Mouse (Mus musculus) left cerebral cortex, adult 18-20 months (tissue): Measurements from ENCODE around the gene Atxn1. TPM values are rescaled to one million over a fixed set of nuclear protein-coding genes. Genes with fewer than 3 reads are reported as not detected.

ENCODE experiments used
- DNase-seq, 2 experiments: peaks; one replicate each; pipeline ENCODE4 v3.0.0; 2021 to 2022; ENCODE audit warnings: low spot score in 2 of 2, mixed read lengths in 1 of 2
- total RNA-seq, 2 experiments: library from RNA; stranded (reverse); gene quantifications; 2 replicates each; pipeline ENCODE4 v1.2.3; 2021

Atxn1 gene
- total RNA-seq, 2 experiments from 2014 or later, result 167 to 176 TPM

DNA sequence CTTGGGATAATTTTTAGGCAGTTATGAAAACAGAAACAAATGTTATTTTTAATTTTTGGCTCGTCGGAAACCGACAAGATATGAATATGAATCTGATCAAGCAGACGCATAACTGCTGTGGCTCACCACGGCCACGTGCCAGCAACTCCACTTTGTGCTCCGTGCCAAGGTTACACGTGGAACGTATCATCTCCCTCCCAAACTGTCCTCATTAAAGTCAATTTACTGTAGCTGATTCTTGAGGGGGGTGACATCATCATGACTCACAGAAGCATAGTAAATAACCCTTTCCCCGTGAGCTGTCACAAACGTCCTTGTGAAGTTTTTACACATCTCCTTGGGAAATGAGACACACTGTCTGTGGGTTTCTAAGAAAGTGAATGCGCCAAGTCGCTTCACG lies 97.5 kb downstream of the Atxn1 start:
- DNase-seq, result peak in 1 of 2 experiments; percentile 28

DNA sequence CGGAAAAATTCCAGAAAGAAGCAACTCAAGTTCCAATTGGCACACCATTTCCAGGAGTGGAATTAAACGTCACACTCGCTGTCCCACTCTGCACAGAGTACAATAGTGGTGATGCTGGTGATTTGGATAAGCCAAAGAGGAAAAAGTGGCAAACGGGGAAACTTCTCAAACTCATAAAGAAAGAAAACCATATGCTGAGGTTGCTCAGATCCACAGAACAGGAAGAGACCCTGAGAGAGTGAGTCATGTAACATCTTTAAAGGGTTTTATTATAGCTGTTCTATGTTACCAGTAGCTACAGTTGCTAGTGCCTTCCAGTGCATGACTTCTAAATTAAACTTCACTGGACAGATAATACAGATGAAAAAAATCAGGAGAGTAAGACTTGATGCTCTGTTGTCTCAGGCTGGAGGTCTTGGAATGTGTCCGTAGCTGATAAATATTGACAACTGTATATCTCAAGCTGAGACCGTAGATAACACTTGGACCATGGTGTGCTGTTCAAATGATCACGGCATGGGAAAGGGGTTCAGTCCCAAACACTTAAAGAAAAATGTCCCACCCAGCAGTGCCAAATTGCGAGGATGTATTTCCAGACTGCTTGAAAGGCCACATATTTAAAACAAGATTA lies 98.1 kb downstream of the Atxn1 start:
- no peak for DNase-seq

DNA sequence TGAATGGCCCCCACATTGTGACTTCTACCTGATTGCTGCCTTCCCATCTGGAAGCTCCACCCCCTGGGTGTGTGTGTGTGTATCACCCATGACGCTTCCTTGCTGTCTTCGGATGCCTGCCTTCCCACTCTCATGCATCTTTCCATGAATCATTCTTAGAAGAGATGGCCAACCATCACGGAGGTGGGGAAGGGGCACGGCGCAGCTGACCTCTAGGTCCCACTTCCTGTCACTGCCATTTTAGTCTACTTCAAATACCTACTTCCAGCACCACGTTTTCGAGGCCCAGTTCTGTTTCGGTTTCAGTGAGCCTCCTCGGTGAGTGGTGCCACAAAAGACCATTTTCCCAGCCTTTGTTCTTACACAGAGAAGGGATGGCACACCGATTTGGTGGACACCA lies 99.2 kb downstream of the Atxn1 start:
- no peak for DNase-seq

DNA sequence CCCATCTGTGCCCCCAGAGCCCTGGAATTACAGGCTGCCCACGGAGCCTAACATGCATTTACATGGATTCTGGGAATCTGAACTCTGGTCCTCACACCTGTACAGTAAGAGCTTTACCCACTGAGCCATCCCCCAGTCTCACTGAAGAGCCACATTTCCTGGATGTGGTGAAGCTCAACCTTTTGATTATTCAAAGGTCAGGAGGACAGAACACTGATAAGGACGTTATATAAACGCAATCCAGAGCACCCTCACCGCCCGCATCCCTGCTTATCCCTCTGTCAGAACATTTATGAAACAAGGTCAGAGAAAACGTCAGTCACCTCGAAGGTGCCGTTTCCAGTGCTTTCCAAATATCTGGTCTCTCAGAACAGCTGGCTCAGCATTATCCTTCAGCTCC lies 101.0 kb downstream of the Atxn1 start:
- DNase-seq, result no peak

DNA sequence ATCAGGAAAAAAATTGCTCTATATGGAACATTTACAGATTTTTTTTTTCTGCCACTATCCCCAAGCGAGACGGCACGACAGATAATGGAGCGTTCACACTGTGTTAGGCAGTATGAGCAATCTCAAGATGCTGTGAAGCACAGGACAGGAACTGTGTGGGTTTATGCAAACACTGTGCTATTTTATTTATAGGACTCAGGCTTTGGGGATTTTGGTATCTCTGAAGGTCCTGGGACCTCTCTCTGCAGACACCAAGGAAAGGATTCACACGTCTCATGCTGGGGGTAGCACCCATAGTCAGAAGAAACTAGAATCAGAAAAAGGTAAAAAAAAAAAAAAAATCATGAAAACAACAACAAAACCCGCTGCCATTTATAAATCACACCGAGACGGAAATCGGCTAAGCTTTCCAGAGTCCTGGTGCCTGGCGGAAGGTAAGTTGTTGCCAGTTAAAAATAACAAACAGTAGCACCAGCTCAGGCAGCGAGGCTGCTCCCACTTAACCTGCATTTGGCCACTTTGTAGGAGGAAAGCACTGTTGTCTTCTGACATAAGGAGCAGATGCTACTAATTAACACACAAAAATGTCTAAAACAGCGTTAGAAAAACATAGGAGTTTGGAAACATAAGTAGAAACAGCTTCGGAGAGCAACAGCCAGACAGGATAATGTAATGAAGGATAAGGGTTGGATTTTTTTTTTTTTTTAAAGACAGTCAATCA lies 102.8 kb downstream of the Atxn1 start:
- DNase-seq, result no peak

DNA sequence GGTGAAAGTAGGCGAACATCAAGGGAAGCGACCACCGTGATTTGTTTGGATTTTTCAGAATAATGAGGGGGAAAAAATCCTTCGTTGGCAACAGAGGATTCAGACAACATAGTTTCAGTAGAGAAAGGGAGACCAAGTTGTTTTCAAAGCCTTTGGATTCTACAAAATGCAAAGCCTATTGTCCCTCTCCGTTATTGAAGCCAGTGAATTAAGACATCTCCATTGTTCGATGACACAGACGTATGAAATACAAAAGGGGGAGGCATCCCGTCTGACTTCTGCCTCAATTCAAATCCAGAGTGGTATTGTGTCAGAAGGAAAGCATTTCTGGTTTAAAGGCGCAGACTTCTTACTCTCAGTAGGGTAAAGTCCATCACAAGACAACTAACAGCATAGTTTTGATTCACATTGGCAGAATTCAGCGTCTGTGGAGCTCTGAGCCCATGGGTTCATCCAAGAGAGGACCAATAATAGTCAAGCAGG lies 103.7 kb downstream of the Atxn1 start:
- no peak for DNase-seq

DNA sequence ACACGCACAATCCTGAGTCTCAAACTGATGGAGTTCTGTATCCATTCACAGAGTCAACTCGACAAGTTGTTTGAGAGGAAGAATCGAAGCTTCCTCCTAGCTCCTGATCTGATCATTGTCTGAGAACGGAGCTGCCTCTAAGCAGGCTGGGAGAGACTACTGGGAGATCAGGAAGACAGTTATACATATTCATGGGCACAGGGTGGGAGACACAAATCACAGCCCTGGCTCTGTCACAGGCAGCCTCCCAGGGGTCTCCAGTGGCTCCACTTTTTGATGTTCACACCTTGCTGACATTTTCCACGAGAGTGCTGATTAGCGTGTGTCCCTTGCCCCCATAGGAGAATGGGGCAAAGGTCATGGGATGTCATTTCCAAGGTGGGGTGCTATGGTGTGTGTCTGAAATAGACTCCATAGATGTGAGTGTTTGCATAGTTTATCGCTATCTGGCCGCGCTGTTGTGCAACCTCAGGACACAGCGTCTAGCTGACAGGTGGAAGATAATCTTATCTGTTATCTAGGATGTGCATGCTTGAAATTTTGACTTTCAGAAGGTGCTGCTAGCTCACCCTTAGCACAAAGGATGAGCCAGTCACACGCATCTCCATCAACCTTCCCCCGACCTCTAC lies 105.6 kb downstream of the Atxn1 start:
- DNase-seq, result no peak

DNA sequence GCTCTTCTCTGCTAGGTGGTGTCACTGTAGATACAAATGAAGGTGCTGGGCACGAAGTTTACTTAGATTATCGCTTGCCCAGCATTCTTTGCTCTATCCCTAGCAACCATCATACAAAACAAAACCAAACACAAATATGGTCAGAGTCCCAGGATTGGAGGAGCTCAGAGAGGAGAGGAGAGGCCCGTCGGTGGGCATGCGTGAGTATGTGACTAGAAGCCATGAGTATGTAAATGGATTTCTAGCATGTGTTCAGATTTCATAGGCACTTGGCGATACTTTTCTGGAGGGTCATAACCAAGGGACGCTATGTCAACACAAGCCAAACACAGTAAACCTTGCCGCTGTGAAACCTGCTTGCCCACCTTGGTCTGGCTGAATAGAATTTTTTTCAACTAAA lies 107.4 kb downstream of the Atxn1 start:
- no peak for DNase-seq

DNA sequence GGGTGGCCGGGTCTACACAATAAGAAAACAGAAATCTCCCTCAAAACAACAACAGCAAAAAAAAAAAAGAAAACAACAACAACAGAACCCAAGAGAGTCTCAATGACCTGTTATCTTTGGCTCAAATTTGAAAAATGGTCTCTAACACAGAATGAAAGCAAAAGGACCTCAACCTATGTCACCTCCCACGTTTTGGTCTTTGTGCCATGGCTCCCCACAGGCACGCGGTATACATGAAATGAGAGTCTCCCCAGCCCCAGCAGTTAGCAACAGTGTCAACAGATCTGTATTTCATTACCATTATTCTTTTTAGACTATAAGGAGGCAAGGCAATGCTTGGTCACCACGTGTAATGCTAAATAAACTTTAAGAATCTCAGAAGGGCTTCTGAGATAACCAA lies 110.3 kb downstream of the Atxn1 start:
- no peak for DNase-seq

DNA sequence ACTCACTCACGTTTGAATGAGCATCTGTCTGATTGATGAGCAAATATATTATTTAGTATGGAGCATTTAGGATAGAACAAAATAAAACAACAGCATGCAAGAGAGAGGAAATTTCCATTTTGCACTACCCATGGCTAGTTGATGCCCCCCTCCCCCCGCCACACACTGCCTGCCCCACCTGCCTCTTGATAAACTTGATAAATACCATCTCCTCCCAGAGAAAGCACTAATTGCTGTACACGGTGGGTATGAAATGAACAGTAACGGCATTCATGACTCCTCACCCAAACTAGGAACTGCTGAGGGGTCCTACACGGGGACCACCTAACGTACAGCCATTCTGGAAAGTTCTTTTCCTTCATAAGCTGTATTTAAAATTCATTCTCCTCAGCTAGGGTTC lies 111.1 kb downstream of the Atxn1 start:
- DNase-seq, result no peak

DNA sequence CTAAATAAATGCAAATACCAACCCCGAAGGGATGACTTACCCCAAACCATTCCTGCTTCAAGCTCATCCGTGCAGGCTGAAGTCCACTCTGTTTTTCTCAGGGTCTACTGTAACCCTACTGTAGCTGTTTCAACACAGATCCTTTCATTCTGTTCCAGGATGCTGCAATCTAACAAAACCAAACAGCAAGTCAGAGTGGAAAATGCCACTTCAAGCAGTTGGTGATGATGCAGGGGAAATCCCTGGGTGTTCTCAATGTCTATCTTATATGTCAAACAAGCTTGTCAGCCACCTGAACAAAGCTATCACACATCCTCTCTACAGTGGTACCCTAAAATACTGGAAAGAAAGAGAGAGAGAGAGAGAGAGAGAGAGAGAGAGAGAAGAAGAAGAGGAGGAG lies 112.5 kb downstream of the Atxn1 start:
- no peak for DNase-seq

DNA sequence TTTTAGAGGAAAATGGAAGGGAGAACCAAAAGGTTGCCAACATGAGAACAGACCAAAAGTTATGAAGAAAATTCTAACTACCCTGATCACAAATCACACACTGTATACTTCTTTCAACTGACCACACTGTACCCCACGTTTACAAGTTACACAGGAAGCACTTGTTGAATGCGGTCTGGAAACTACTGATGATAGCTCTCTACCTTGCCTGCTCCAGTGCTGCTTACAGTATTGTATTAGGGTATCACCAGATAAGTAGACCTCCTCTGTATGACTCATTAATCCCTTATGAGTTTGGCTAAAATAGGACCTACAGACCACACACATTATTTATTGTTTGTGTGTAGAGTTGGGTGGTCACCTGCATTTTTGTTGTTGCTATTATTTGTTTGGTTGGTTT lies 113.1 kb downstream of the Atxn1 start:
- DNase-seq, result no peak

DNA sequence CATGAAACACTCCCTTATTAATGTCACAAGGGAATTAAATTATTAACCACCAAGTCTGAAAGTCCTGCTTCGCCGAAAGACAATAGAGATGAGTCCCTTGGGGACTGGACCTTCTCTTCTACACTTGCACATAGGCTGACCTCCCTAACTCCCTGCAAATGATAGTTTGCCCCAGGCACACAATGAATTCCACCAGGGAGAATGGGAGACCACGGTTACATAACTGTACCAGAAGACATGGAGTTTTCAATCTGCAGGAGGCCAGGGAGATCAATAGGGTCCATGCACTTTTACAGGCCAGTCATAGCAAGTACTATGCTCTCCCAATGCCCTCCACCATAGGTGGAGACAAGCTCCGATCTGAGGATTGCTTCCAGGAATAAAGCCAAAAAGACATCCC lies 113.7 kb downstream of the Atxn1 start:
- DNase-seq, result no peak

DNA sequence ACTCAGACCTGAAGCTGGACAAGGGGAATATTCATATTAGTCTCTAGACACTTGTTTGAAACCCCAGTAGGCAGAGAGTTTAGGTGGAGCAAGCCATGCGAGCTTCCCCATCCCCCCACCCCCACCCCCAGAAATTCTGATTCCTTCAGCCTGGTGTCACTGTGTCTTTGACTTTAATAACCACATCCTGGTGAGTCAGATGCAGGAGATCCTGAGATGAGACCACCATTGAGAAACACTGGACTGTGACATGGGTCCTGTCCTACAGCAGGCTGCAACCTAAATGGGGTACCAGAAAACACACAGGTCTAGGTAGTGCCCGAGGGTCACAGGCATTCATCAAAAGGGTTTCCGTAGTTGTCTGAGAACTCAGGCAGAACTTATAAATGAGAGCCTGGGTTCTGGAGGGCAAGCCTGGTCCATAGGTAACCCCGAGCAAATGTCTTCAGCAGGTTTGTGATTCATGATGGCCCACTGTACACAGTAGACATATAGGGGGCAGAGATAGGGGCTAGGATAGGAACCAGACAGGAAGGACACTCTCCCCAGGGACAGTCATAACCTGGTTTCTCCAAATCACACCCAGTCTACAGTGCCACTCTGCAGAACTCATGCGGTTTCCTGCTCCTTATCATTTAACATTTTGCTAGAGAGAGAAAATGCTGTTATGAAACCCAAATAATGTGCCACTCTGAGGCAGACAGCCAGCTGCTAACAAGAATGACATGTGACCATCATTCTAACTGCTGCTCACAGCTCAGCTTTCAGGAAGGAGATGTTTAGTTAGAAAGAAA lies 114.4 kb downstream of the Atxn1 start:
- no peak for DNase-seq

DNA sequence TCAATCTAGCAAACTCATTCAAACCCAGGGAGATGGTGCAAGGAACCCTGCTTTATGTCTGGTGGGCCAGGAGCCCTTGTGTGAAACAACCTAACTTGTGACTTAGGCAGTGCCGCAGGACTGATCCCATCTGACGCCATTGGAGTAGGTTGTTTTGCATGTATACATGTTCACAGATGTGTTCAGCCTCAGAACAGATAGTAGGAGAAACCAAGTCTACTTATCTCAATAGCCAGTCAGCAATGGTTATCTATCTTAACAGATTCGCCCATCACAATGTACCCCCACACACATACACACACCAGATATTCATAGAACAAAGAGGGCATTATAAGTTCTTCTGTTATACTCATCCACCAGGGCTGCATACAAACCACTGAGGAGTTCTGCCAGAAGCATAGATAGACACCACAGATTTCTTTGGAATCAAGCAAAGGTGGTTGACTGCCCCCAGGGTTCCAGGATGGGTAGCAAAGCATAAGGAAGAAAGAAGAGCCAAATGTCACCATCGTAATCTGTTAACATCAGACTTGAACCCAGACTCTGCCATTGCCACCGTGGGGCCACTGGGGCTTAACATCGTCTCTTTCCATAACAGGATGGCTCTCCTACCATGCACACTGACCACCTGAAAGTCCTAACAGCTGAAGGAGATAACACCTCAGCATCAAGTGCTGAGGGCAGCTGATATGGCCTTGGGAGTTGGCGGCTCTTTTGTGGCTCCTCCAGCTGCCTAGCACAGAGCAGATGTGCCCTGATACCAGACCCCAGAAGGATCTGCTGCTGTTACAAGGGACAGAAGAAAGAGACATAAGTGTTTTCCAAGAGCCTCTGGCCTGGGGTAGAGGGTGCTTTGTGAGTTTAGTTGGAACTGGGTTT lies 115.4 kb downstream of the Atxn1 start:
- DNase-seq, result no peak

DNA sequence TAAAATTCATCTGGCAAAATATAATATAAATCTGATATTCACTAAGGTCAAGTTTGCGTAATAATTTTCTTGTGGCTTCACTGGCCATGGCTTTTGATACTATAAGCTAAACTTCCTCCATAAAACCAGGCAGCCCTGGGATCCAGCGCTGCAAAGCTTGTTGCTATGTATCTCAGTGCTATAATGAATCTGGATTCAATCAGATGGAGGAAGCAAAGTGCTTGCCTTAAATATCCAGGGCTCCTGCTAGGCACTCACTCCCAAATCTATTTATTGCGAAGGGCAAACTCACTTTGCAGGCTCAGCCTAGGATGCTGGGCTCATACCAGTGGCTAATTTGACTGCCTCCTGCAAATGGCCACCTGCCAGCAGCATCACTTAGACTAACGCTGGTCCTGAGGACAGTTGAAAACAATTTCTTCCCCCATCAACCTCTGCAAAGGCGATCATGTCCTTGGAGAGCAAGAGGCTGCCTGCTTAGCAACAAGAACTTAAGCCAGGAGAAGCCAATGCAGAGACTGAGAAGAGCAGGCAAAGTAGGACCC lies 122.2 kb downstream of the Atxn1 start:
- no peak for DNase-seq

DNA sequence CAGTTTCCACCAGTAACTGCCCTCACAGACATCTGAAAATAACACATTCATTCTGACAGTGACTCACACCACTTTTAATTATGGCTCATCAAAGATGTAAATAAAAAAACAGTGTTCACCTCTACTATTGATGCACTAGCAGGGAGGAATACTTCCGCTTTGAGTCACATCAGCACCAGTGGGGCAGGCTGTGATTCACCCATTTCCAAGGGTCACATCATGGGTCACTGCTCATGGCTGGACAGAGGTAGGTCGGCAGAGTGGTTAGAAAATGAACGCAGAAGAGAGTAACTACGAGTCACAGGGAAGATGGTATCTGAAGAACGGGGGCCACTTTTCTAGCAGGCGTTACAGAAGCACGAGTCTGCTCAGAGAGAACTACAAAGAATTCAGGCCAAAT lies 124.9 kb downstream of the Atxn1 start:
- DNase-seq, result no peak

DNA sequence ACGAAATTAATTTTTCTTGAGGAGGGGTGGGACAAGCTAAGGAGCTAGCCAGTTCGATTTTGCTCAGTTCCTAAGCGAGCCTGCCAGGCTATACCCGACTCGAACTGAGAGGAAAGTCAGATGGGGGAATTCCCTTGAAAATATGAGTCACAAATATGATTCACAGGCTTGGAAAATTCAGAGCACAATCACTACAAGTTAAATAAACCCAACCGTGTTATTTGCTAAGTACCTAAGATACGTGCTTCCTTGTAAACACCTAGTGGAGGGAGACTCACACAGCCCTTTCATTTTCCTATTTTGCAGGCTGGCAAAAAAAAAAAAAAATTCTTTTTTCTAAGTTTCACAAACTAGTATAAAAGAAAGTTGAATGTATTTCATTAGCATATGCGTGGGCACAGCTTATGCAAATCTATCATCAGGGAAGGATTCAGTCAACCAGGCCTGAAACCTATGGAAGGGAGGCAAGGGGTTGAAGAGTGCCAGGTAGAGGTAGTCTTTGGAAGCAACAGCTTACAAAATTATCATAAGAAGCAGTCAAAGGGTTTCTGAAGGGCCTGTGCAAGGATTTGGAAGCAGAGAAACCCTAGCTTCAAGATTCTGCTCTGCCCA lies 127.1 kb downstream of the Atxn1 start:
- no peak for DNase-seq

DNA sequence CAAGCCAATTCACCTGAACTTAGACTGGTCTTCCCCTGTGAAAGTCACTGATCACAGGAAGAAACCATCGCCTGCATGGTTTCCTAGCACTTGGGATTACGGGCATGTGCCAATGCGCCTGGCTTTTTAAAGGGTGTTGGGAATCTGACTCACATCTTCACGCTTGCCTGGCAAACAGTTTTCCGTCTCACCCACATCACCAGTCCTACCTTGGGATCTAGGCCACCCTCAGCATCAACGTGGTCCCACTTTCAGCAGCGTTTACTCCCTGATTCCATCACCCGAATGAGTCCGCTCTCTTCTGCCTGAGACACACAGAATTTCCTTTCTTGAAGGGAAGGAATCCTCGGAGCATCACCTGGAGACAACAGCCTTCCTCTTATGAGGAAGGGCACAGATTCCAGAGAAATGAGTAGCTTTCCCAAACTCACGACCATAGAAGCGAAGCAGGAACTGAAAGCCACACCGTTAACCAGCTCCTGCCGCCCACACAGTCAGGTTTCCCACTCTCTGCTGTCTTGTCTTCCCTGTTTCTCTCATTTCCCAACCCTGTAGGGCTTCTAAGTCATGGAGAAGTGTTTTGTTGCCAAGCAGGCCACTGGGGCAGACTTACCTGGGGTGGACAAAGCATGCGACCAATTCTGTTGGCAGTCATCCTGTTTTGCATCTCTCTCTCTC lies 128.3 kb downstream of the Atxn1 start:
- DNase-seq, result peak; percentile 26 to 33
